Comparison of ENCODE assay signal across 8 mouse cellular contexts in the genomic region with DNA sequence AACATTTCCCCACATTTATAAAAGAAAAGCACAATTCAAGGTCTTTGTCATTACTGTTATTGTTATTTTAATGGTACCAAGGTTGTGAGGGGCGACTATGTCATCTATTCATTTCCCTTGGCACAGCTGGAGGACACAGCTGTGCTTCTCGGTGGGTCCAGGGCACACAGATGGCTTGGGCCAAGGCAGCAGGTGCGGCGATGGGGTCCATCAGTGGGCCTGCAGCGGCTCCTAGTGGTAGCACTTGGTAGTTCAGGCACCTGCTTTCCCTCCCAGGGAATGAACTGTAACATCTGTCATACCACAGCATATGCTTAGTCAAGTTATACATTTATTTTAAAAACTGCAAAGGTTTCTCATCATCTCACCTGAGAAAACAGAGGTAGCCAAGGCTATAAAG. TPM values are rescaled to one million over a fixed set of nuclear protein-coding genes. Genes with fewer than 3 reads are reported as not detected.
DNase-seq lines count a peak whose midpoint lies in the region; ATAC-seq and TF ChIP-seq lines count a peak whose summit lies in the region.
"Had no signal": no experiment of that assay in that cellular context is flagged by ENCODE, and none has a peak within 500 bp of the region (broad histone marks: within the 10 kb centered on the region; RNA-seq: fewer than 3 reads in every experiment).

No protein-coding gene starts in this region.

- WGBS in hindbrain, embryonic 16.5 days, result 0% methylated on average over 5 of the region's 5 CpGs
- WGBS in midbrain, embryonic 14.5 days, result 0% methylated on average over 5 of the region's 5 CpGs

- peak; percentile 96 for TF ChIP-seq CTCF in testis, adult 2 months (IDR thresholded peaks at IDR 0.05; ENCODE audit: control insufficient read depth, insufficient read depth, insufficient replicate concordance, low read depth, low read length)

- H3K4me1 ChIP-seq in ES-E14 (ENCODE audit: control insufficient read depth in 2 of 2, insufficient read depth in 2 of 2, low read length in 2 of 2, poor library complexity in 1 of 2), result peaks cover 5 to 22% of the 10 kb centered on the region in 2 experiments; a peak in 3 of 4 replicates
- H3K4me1 ChIP-seq in hindbrain, embryonic 16.5 days (ENCODE audit: control insufficient read depth, insufficient read depth, low read depth, low read length), result peaks cover 7% of the 10 kb centered on the region
- peaks cover 3% of the 10 kb centered on the region; the same call in 1 of the 2 replicates for H3K4me1 ChIP-seq in midbrain, embryonic 14.5 days (ENCODE audit: control insufficient read depth, insufficient read depth, low read length)
- H3K4me1 ChIP-seq in testis, adult 2 months (ENCODE audit: control insufficient read depth, insufficient read depth, low read length), result peaks cover 2% of the 10 kb centered on the region; the same call in 1 of the 2 replicates

- peaks cover 18% of the 10 kb centered on the region for H3K27me3 ChIP-seq in hindbrain, embryonic 16.5 days (replicated peaks; ENCODE audit: control insufficient read depth, insufficient read depth, low read length)
- H3K27me3 ChIP-seq in midbrain, embryonic 14.5 days (ENCODE audit: control insufficient read depth, insufficient read depth, low read length), result peaks cover 31% of the 10 kb centered on the region
- no peaks in the 10 kb centered on the region; the same call in 1 of the 2 replicates for H3K27me3 ChIP-seq in testis, adult 2 months (ENCODE audit: control insufficient read depth, insufficient read depth, low read length)

- intact Hi-C loops in left cerebral cortex, postnatal 14 days (cut with DNase I), result loop anchor here (5.0 to 10.0 kb wide), 6 partner anchors 475 to 1198 kb away; partner anchors contain the start of gene Tmem132c

- H3K27ac ChIP-seq in ES-E14 (ENCODE audit: insufficient read depth, low read depth, low read length, poor library complexity, severe bottlenecking), result no peak overlapping the region
- H3K27ac ChIP-seq in hindbrain, embryonic 16.5 days (ENCODE audit: low read depth, low read length), result no peak overlapping the region
- no peak overlapping the region for H3K27ac ChIP-seq in midbrain, embryonic 14.5 days (replicated peaks; ENCODE audit: low read depth, low read length)
- no peak overlapping the region for H3K27ac ChIP-seq in testis, adult 2 months (ENCODE audit: control insufficient read depth, insufficient read depth, low read depth, low read length)
- H3K27ac ChIP-seq: embryonic facial prominence, embryonic 15.5 days had no signal

- no peak overlapping the region for H3K4me3 ChIP-seq in ES-E14 (ENCODE audit: insufficient read depth in 1 of 2, low read depth in 1 of 2, low read length in 2 of 2, poor library complexity in 1 of 2, severe bottlenecking in 1 of 2)
- H3K4me3 ChIP-seq in hindbrain, embryonic 16.5 days (ENCODE audit: low read length), result no peak overlapping the region
- no peak overlapping the region for H3K4me3 ChIP-seq in midbrain, embryonic 14.5 days (replicated peaks; ENCODE audit: low read depth, low read length)
- no peak overlapping the region for H3K4me3 ChIP-seq in testis, adult 2 months (ENCODE audit: control insufficient read depth, low read depth, low read length)
- H3K4me3 ChIP-seq: embryonic facial prominence, embryonic 15.5 days had no signal

- no peak overlapping the region for H3K4me2 ChIP-seq in hindbrain, embryonic 16.5 days (ENCODE audit: low read length)
- H3K4me2 ChIP-seq in midbrain, embryonic 14.5 days (ENCODE audit: low read length), result no peak overlapping the region
- H3K4me2 ChIP-seq: embryonic facial prominence, embryonic 15.5 days had no signal

- H3K9ac ChIP-seq in ES-E14 (ENCODE audit: insufficient read depth, low read depth, low read length, poor library complexity, severe bottlenecking), result no peak overlapping the region
- H3K9ac ChIP-seq in hindbrain, embryonic 16.5 days (ENCODE audit: low read depth, low read length), result no peak overlapping the region
- H3K9ac ChIP-seq in midbrain, embryonic 14.5 days (replicated peaks; ENCODE audit: low read length), result no peak overlapping the region
- H3K9ac ChIP-seq: embryonic facial prominence, embryonic 15.5 days had no signal

- DNase-seq in ES-E14 (ENCODE audit: low read depth, low spot score) (no peak), ZHBTc4 (ENCODE audit: low read depth, low spot score) (peak; percentile 80)
- DNase-seq in embryo, embryonic 11.5 days (ENCODE audit: low read depth, low spot score), result peak; percentile 37
- peak; percentile 57 to 80 for DNase-seq in left cerebral cortex, postnatal 14 days (ENCODE audit: low spot score in 2 of 2)
- DNase-seq in midbrain, embryonic 14.5 days, result peak; percentile 88

- no peak for TF ChIP-seq POLR2A in testis, adult 2 months (IDR thresholded peaks at IDR 0.05; ENCODE audit: control insufficient read depth, low read depth, low read length)

- no peaks in the 10 kb centered on the region for H3K36me3 ChIP-seq in ES-E14 (ENCODE audit: control insufficient read depth, insufficient read depth, low read length, poor library complexity, severe bottlenecking)
- H3K36me3 ChIP-seq in hindbrain, embryonic 16.5 days (ENCODE audit: control insufficient read depth, insufficient read depth, low read length), result no peaks in the 10 kb centered on the region
- no peaks in the 10 kb centered on the region for H3K36me3 ChIP-seq in midbrain, embryonic 14.5 days (ENCODE audit: control insufficient read depth, insufficient read depth, low read length)
- no peaks in the 10 kb centered on the region for H3K36me3 ChIP-seq in testis, adult 2 months (ENCODE audit: control insufficient read depth, insufficient read depth, low read length)
- H3K36me3 ChIP-seq: embryonic facial prominence, embryonic 15.5 days had no signal

- no peaks in the 10 kb centered on the region for H3K9me3 ChIP-seq in ES-E14 (ENCODE audit: control insufficient read depth, insufficient read depth, low read depth, low read length)
- H3K9me3 ChIP-seq in hindbrain, embryonic 16.5 days (ENCODE audit: control insufficient read depth, low read length), result no peaks in the 10 kb centered on the region
- no peaks in the 10 kb centered on the region for H3K9me3 ChIP-seq in midbrain, embryonic 14.5 days (ENCODE audit: control insufficient read depth, low read length)
- H3K9me3 ChIP-seq: embryonic facial prominence, embryonic 15.5 days had no signal

- in situ Hi-C loops in ES-E14 (cut with MboI; ENCODE audit: low sequenced_read_pairs in 2 of 2, unreplicated experiment in 2 of 2), result no loop called here

- peak; percentile 66 for ATAC-seq in hindbrain, embryonic 16.5 days
- ATAC-seq in midbrain, embryonic 14.5 days (ENCODE audit: low FRiP score, low TSS enrichment), result peak; percentile 40; the same call in 1 of the 2 replicates

TF ChIP-seq in ES-E14, 5 proteins besides CTCF, POLR2A, EP300 and RAD21:
- TF ChIP-seq ZNF384 (IDR thresholded peaks at IDR 0.05; ENCODE audit: low read depth, low read length) (no peak), HCFC1 (IDR thresholded peaks at IDR 0.05; ENCODE audit: borderline replicate concordance, insufficient read depth, low read length) (no peak), ZC3H11A (IDR thresholded peaks at IDR 0.05; ENCODE audit: borderline replicate concordance, low read depth, low read length) (peak; percentile 73; the same call in 1 of the 2 replicates)
TF ChIP-seq in ES-E14: peak in this region for 1.

RNA-seq across cellular contexts. Expression of gene Tmem132d, which starts 7.0 kb away (rescaled TPM):
- 2.5 and 4.9 TPM in 2 replicates for total RNA-seq in ES-E14 (2012; rRNA removed)
- 3.0 and 4.7 TPM in 2 replicates for polyA plus RNA-seq in hindbrain, embryonic 16.5 days (2015; fragmentation: Nextera tagmentation; extraction: Ambion mirVana)
- total RNA-seq in left cerebral cortex, postnatal 14 days (2021), result 10 to 100 TPM; 42.1 to 47.8 TPM
- polyA plus RNA-seq in midbrain, embryonic 14.5 days (2014; fragmentation: Nextera tagmentation; extraction: Ambion mirVana), result 4.0 and 4.1 TPM in 2 replicates
- 0.04 TPM in 2 replicates for polyA plus RNA-seq in testis, adult 2 months (2012; rRNA removed)
